Mouse (Mus musculus) heart, postnatal 0 days (tissue): ENCODE measurements around the gene Drap1. TPM values are rescaled to one million over a fixed set of nuclear protein-coding genes. Genes with fewer than 3 reads are reported as not detected.
A peak's percentile ranks its signal among the peaks of the same experiment; 100 is the strongest.

ENCODE experiments used
- ATAC-seq: fragments of 200-750 bp; cut with Nextera tagmentation; 2 replicates; pipeline ENCODE4 v1.8.0; 2017; ENCODE audit warnings: low read depth, moderate number of reproducible peaks, moderate library complexity; ENCODE audit not compliant: insufficient read depth
- DNase-seq: peaks from one replicate; pipeline ENCODE4 v3.0.0-alpha.2; 2016; ENCODE audit warnings: low spot score
- H3K27ac ChIP-seq: fragments of 300-500 bp; sonication (generic); 2 replicates; pipeline ENCODE4 v1.5.1; 2014; ENCODE audit warnings: low read depth, mild to moderate bottlenecking
- H3K27me3 ChIP-seq: fragments of 300-500 bp; sonication (generic); 2 replicates; pipeline ENCODE4 v1.6.1; 2014; ENCODE audit warnings: low read length, mixed read lengths; ENCODE audit not compliant: control insufficient read depth, insufficient read depth
- H3K36me3 ChIP-seq: fragments of 300-500 bp; sonication (generic); replicated peaks from 2 replicates; pipeline ENCODE4 v1.6.1; 2014; ENCODE audit warnings: low read length, mixed read lengths; ENCODE audit not compliant: control insufficient read depth, insufficient read depth
- H3K4me1 ChIP-seq: fragments of 300-500 bp; sonication (generic); 2 replicates; pipeline ENCODE4 v1.6.1; 2014; ENCODE audit warnings: antibody characterized with exemption; ENCODE audit not compliant: control insufficient read depth, insufficient read depth
- H3K4me2 ChIP-seq: fragments of 300-500 bp; sonication (generic); 2 replicates; pipeline ENCODE4 v1.6.1; 2014; ENCODE audit warnings: low read depth, mild to moderate bottlenecking, low read length, moderate library complexity
- H3K4me3 ChIP-seq: fragments of 300-500 bp; sonication (generic); 2 replicates; pipeline ENCODE4 v1.5.1; 2014; ENCODE audit warnings: low read depth, low read length
- H3K9ac ChIP-seq: fragments of 300-500 bp; sonication (generic); replicated peaks from 2 replicates; pipeline ENCODE4 v1.6.1; 2014; ENCODE audit warnings: low read depth, low read length, mixed read lengths
- H3K9me3 ChIP-seq: fragments of 300-500 bp; sonication (generic); replicated peaks from 2 replicates; pipeline ENCODE4 v1.6.1; 2016; ENCODE audit warnings: low read length; ENCODE audit not compliant: control insufficient read depth
- CTCF ChIP-seq: IDR thresholded peaks from 2 replicates; pipeline ENCODE4 v1.5.1; 2016; ENCODE audit warnings: antibody characterized with exemption, control low read depth, low read depth
- EP300 ChIP-seq: IDR thresholded peaks from 2 replicates; pipeline ENCODE4 v1.6.1; 2016; ENCODE audit warnings: antibody characterized with exemption, low read depth
- WGBS: fragments of 180-500 bp; shearing (Covaris S2); extraction: QIAGEN DNeasy Blood & Tissue Kit; methylation state at CpG from one replicate; pipeline ENCODE4 v1.1.7; 2014; 5-methylcytosine and 5-hydroxymethylcytosine counted together
- polyA plus RNA-seq: library from polyadenylated mRNA; unstranded; fragments of >200 nt; fragmentation: Nextera tagmentation; extraction: Ambion mirVana; gene quantifications from 2 replicates; pipeline ENCODE4 v1.2.1, GENCODE M21; 2015
- total RNA-seq: library from RNA; depleted of rRNA; stranded (reverse); fragments of >200 nt; gene quantifications from 2 replicates; pipeline ENCODE4 v1.2.3, GENCODE M21; 2014; ENCODE audit warnings: low replicate concordance

The Drap1 gene
- total and polyA plus RNA-seq, 2 experiments from 2014 or later = 169 to 328 TPM

GRCm38 (mm10) chr19:5466916-5467500 is 42.2 kb upstream of the Drap1 start:
- TF ChIP-seq EP300 = no peak
- no peak for TF ChIP-seq CTCF
- Histone ChIP-seq H3K27ac (no peak overlapping the region), H3K4me2 (no peak overlapping the region), H3K36me3 (peaks cover 48% of the 10 kb centered on the region), H3K4me1 (no peaks in the 10 kb centered on the region; the same call in 1 of the 2 replicates), H3K27me3 (no peaks in the 10 kb centered on the region), H3K9me3 (no peaks in the 10 kb centered on the region), H3K9ac (no peak overlapping the region), H3K4me3 (no peak overlapping the region)
- DNase-seq = no peak
- ATAC-seq = no peak
- WGBS = 83% methylated on average over 6 of the region's 6 CpGs

DNA sequence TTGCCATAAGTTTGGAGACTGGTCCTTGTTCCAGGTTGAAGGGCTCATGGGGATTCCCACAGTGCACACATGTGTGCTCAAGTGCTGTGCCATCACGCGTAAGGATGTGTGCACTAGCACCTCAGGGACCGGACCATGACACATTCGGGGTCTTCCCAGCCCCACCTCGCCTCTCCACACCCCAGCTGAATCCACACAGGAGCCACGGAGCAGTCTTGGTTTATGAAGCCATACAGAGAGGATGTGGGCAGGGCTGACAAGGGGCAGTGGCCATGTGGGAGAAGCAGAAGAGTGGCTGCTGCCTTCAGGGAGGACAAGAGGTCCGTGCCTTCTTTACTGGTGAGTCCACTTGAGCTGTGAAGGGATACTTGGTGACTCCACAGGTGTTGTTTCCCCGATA is 40.3 kb upstream of the Drap1 start:
- no peak for TF ChIP-seq EP300
- no peak for TF ChIP-seq CTCF
- H3K27ac ChIP-seq = peak overlapping the region; percentile 90
- peaks cover 6% of the 10 kb centered on the region for H3K4me1 ChIP-seq
- H3K9ac ChIP-seq = no peak overlapping the region; the same call in 1 of the 2 replicates
- H3K27me3 ChIP-seq = no peaks in the 10 kb centered on the region
- DNase-seq (no peak), ATAC-seq (no peak)
- 92% methylated on average over 8 of the region's 8 CpGs for WGBS
- no peak overlapping the region for H3K4me3 ChIP-seq
- H3K9me3 ChIP-seq = no peaks in the 10 kb centered on the region
- peaks cover 51% of the 10 kb centered on the region for H3K36me3 ChIP-seq
- H3K4me2 ChIP-seq = peak overlapping the region; percentile 49; the same call in 1 of the 2 replicates

DNA sequence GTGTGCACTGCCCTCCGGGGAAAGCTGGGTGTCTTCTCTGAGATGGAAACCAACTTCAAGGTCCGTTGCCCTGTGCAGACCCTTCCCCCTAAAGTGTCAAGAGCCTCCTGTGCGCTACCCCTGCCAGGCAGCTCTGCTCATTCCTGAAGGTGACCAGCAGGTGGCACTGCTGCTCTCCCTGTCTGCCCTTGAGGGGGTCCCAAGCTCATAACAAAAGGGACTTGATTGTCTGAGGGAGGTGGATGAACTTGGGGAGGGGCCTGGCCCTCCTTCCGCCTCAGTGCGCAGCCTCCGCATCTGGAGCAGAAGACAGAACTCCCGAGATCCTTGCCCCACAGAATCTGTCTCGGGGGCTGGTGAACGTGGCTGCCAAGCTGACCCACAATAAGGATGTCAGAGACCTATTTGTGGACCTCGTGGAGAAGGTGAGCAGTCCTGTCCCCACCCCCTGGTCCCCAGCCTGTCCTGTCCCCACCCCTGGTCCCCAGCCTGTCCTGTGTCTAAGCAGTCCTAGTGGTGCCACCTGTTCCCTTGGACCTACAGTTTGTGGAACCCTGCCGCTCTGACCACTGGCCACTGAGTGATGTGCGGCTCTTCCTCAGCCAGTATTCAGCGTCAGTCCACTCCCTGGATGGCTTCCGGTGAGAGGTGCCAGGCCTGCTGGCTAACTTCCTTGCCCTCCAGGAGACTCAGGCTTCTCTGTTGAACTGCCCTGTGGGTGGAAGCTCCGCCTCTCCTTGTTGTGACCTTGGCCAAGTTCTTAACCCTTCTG is 39.2 kb upstream of the Drap1 start:
- Histone ChIP-seq H3K4me2 (peak overlapping the region; percentile 49), H3K4me1 (peaks cover 6% of the 10 kb centered on the region), H3K27ac (peak overlapping the region; percentile 90), H3K27me3 (no peaks in the 10 kb centered on the region), H3K4me3 (peak overlapping the region; percentile 31), H3K9me3 (no peaks in the 10 kb centered on the region), H3K9ac (no peak overlapping the region), H3K36me3 (peaks cover 51% of the 10 kb centered on the region)
- 19% methylated on average over 15 of the region's 15 CpGs for WGBS
- ATAC-seq = peak; percentile 67
- peak; percentile 81 for DNase-seq
- TF ChIP-seq CTCF (peak; percentile 95), EP300 (no peak)

DNA sequence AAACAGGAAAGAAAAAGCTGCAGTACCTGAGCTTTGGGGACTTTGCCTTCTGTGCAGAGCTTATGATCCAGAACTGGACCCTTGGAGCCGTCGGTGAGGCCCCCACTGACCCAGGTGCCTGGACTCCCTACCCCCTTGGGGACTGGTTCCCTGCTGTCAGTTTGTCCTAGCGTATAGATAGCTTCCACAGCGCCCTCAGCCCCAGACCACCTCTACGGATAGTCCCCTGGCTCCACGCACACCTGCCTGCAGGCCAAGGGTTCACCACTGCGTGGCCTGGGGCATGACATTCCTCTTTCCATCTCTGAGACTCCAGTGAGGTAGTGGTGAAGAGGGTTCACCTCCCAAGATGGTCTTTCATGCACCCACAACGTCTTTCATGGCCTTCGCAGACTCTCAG is 38.4 kb upstream of the Drap1 start:
- Histone ChIP-seq H3K36me3 (peaks cover 51% of the 10 kb centered on the region), H3K27me3 (no peaks in the 10 kb centered on the region), H3K4me2 (no peak overlapping the region), H3K9me3 (no peaks in the 10 kb centered on the region), H3K27ac (no peak overlapping the region), H3K4me3 (no peak overlapping the region), H3K4me1 (peaks cover 11% of the 10 kb centered on the region), H3K9ac (no peak overlapping the region)
- DNase-seq (no peak), ATAC-seq (no peak)
- no peak for TF ChIP-seq EP300
- TF ChIP-seq CTCF = no peak
- WGBS = 89% methylated on average over 9 of the region's 9 CpGs

DNA sequence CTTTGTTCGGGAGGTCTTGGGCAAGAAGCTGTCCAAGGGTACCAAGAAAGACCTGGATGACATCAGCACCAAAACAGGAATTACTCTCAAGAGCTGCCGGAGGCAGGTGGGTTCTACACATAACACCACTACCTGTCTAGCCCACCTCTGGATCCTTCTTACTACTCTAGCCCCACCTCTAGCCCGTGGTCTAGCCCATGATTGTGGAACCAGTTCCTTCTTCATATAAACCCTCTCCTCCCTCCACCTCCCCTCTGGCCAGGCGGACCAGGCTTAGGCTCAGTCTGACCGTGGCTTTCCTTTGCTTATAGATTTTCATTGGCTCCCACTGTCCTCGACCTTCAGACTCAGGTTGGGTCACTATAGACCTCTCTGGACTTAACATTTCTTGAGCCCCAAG is 36.6 kb upstream of the Drap1 start:
- Histone ChIP-seq H3K27me3 (no peaks in the 10 kb centered on the region), H3K4me2 (peak overlapping the region; percentile 94), H3K36me3 (peaks cover 34% of the 10 kb centered on the region), H3K9ac (peak overlapping the region; percentile 73), H3K4me3 (peak overlapping the region; percentile 79), H3K4me1 (peaks cover 20% of the 10 kb centered on the region), H3K27ac (no peak overlapping the region), H3K9me3 (no peaks in the 10 kb centered on the region)
- TF ChIP-seq EP300 = no peak
- no peak for TF ChIP-seq CTCF
- DNase-seq = no peak
- 83% methylated on average over 6 of the region's 6 CpGs for WGBS
- no peak for ATAC-seq
